Mouse (Mus musculus): ENCODE data around the gene Chrnb4. TPM values are rescaled to one million over a fixed set of nuclear protein-coding genes. Genes with fewer than 3 reads are reported as not detected.

The Chrnb4 gene
- polyA plus RNA-seq, 1 experiment: 0.01 TPM

DNA sequence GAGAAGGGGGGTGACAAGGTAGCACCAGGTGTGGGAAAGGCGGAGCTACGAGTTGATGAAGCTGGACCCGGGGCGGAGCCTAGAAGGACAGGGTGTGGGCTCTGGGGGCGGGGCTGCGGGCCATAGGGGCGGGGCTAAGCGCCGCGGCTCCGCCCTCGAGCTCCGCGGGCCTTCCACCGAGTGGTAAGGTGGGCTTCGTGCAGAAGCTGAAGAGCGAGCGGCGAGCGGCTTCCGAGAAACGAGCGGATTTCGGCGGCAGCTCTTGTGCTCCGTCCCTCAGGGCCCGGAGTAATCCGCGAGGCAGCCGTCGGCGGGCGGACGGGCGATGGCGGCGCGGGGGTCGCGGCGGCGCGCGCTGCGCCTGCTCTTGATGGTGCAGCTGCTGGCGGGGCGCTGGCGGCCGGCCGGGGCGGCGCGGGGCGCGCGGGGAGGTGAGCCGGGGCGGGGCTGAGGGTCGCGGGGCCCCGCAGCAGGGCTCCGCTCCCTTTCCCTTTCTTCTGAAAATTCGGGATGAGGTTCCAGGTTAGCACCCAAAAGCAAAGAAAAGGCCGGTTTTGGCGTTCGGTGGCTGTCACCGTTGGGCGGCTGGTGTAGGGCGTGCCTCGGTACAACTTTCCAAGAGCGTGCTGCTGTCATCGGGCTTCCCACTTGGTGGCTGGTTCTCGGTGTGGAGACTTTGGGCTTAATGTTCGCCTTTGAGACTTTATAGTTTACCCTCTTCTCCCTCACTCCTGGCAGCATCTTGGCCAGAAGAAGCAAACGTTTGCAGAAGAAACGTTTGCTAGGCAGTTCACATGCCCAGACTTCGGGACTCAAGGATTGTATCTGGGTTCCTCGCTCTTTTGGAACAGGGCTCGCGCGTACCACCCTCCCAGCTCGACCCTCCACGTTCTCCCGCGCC is 67.0 kb downstream of the Chrnb4 start:
- no peaks in the 10 kb centered on the region for H3K79me2 ChIP-seq (ENCODE audit: control insufficient read depth, insufficient read depth)
- no peak overlapping the region for H3K4me3 ChIP-seq
- no peaks in the 10 kb centered on the region for H3K36me3 ChIP-seq (ENCODE audit: control insufficient read depth, insufficient read depth)
- peaks cover 32% of the 10 kb centered on the region for H3K27me3 ChIP-seq (ENCODE audit: control insufficient read depth, insufficient read depth, insufficient read length)
- TF ChIP-seq CEBPB (IDR thresholded peaks at IDR 0.05; ENCODE audit: insufficient read depth, poor library complexity, severe bottlenecking) (no peak), POLR2A (IDR thresholded peaks at IDR 0.05; ENCODE audit: insufficient read length, low read depth) (no peak), POLR2AphosphoS2 (IDR thresholded peaks at IDR 0.05; ENCODE audit: insufficient read length, low read depth) (no peak), MYOG (IDR thresholded peaks at IDR 0.05; ENCODE audit: control insufficient read depth in 1 of 3, insufficient read depth in 1 of 3, insufficient read length in 2 of 3, low read depth in 2 of 3) (no peak), TCF12 (IDR thresholded peaks at IDR 0.05; ENCODE audit: insufficient read depth, poor library complexity, severe bottlenecking) (no peak), USF1 (IDR thresholded peaks at IDR 0.05; ENCODE audit: low read depth) (no peak), MAX (IDR thresholded peaks at IDR 0.05; ENCODE audit: low read depth) (no peak), E2F4 (IDR thresholded peaks at IDR 0.05; ENCODE audit: insufficient read depth) (no peak), MYOD1 (IDR thresholded peaks at IDR 0.05; ENCODE audit: control insufficient read depth in 1 of 3, insufficient read length in 2 of 3, low read depth in 2 of 3) (no peak), REST (IDR thresholded peaks at IDR 0.05; ENCODE audit: insufficient read depth, insufficient read length) (no peak), SRF (IDR thresholded peaks at IDR 0.05; ENCODE audit: control insufficient read depth, insufficient read length, low read depth) (no peak)
- H3K4me2 ChIP-seq (ENCODE audit: low read depth): peak overlapping the region; percentile 18
- H3ac ChIP-seq (ENCODE audit: control insufficient read depth, insufficient read length): no peak overlapping the region

DNA sequence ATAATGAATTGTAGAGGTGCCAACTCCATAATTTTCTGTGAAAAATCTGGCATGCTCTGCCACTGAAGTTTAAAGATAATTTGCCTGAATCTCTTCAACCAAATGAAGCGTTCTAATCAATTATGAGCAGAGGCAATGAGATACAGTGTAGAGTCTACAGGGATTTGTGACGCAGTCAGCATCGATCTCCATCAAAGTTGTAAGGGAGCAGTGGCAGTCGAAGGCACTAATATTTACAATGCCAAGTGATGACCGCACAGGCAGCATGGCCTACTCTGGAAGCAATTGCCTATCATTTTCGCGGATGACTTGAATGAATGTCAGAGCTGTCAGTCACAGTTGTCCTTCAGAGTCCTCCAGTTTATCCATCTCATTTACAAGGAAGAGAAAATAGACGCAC is 67.9 kb downstream of the Chrnb4 start, which contains the start of gene Chrna5:
TSS of gene Chrna5 (plus strand) at position 207 of the 400 bp plus-strand sequence.
- H3K4me2 ChIP-seq (ENCODE audit: low read depth): peak within 1 kb of the TSS; percentile 18
- H3K36me3 ChIP-seq (ENCODE audit: control insufficient read depth, insufficient read depth): no peaks in the 10 kb centered on the region
- no peaks in the 10 kb centered on the region for H3K79me2 ChIP-seq (ENCODE audit: control insufficient read depth, insufficient read depth)
- TF ChIP-seq MYOG (IDR thresholded peaks at IDR 0.05; ENCODE audit: control insufficient read depth in 1 of 3, insufficient read depth in 1 of 3, insufficient read length in 2 of 3, low read depth in 2 of 3): no peak
- no peak for TF ChIP-seq POLR2A (IDR thresholded peaks at IDR 0.05; ENCODE audit: insufficient read length, low read depth)
- no peak for TF ChIP-seq E2F4 (IDR thresholded peaks at IDR 0.05; ENCODE audit: insufficient read depth)
- H3K4me3 ChIP-seq: no peak within 1 kb of the TSS
- no peak within 1 kb of the TSS for H3ac ChIP-seq (ENCODE audit: control insufficient read depth, insufficient read length)
- peaks cover 32% of the 10 kb centered on the region for H3K27me3 ChIP-seq (ENCODE audit: control insufficient read depth, insufficient read depth, insufficient read length)

Other genes with a start within 250 kb of the Chrnb4 start
- 9.4 TPM for gene Ireb2, start 185.0 kb downstream of the Chrnb4 start, polyA plus RNA-seq (2012; fragmentation: generic; extraction: Trizol)
- 0.04 TPM for gene Hykk, start 131.5 kb downstream of the Chrnb4 start, polyA plus RNA-seq (2012; fragmentation: generic; extraction: Trizol)
- gene Psma4, start 98.0 kb downstream of the Chrnb4 start, polyA plus RNA-seq (2012; fragmentation: generic; extraction: Trizol): 166 TPM
- gene AY074887, start 97.8 kb downstream of the Chrnb4 start, polyA plus RNA-seq (2012; fragmentation: generic; extraction: Trizol): 0.08 TPM
- gene Chrna5, start 67.9 kb downstream of the Chrnb4 start, polyA plus RNA-seq (2012; fragmentation: generic; extraction: Trizol): not detected
- gene Chrna3, start 22.2 kb downstream of the Chrnb4 start, polyA plus RNA-seq (2012; fragmentation: generic; extraction: Trizol): not detected
- 8.9 TPM for gene Ube2q2, start 100.1 kb upstream of the Chrnb4 start, polyA plus RNA-seq (2012; fragmentation: generic; extraction: Trizol)
- 22.1 TPM for gene Fbxo22, start 160.1 kb upstream of the Chrnb4 start, polyA plus RNA-seq (2012; fragmentation: generic; extraction: Trizol)